Mouse (Mus musculus) erythroblast, embryonic 14.5 days (primary cell): Measurements from ENCODE around the gene Manbal.

Experiments used
- GATA1 ChIP-seq: IDR thresholded peaks from 2 replicates; pipeline ENCODE4 v1.6.1; 2012; ENCODE audit warnings: low read length, inconsistent platforms, mixed read lengths
- TAL1 ChIP-seq: IDR thresholded peaks from 3 replicates; pipeline ENCODE4 v1.6.1; 2012; ENCODE audit warnings: low read length, inconsistent platforms, mixed read lengths

- no peak for TF ChIP-seq TAL1
- no peak for TF ChIP-seq GATA1
Measured at GRCm38 (mm10) chr2:157418206-157418605, 50.8 kb downstream of the Manbal start, which contains the start of gene Src.
